Mouse (Mus musculus) gastrocnemius, postnatal 36 days (tissue): ENCODE results near the gene Oit3. TPM values are rescaled to one million over a fixed set of nuclear protein-coding genes. Genes with fewer than 3 reads are reported as not detected.
A peak's percentile ranks its signal among the peaks of the same experiment; 100 is the strongest.

ENCODE experiments used
- DNase-seq, 2 experiments: peaks; one replicate each; pipeline ENCODE4 v3.0.0; 2022
- intact Hi-C: fragments of 180-260 bp; cut with DNase I; formaldehyde crosslinking; loops from one replicate; pipeline ENCODE4 v1.15.1; 2025
- long read RNA-seq, 2 experiments: library from polyadenylated mRNA; stranded (forward); transcript quantifications; one replicate each; pipeline ENCODE4 v2.0.0; 2021
- total RNA-seq, 2 experiments: library from RNA; stranded (reverse); gene quantifications; 2 replicates each; pipeline ENCODE4 v1.2.3; 2021

Gene Oit3
- under 1 TPM; 0.12 to 0.26 TPM for total RNA-seq
- long read RNA-seq, experiment 1 = 0 reads
- long read RNA-seq, experiment 2 = 0 reads

DNA sequence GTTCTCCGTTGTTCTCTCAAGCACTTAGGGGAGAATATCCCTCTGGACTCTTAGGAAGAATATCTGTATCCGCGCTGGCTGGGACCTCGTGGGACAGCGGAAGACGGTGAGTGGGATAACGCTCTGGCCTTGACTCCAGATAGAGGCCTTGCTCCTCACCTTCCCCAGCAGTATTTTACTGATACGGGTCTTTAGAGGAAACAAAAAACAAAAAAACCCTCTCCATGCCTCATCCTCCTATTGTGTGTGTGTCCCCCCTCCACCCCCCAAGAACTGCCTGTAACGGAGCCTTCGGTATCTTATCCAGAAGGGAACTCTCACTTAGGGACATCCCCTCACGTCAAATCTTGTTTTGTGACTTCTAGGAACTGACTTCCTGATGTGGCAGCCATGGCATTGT is at the start of gene Oit3:
TSS of gene Oit3 (minus strand) at position 44 of the 400 bp plus-strand sequence.
- no peak for DNase-seq
- intact Hi-C loops = no loop called here

DNA sequence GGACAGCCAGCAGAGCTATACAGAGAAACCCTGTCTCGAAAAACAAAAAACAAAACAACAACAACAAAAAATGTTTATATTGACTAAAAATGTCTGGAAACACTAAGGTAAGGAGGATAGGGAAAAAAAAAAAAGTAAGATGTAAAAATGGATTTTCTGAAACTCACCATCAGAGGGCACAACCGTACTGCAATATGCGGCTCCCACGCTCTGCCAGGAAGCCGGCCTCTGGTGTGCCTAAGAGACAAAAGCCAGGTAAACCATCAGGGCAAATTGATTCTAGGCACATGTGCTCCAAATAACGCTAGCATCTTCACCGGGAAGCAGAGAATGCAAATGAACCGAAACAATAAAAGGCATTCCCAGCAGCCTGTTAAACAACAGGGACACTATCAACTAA is 49.3 kb upstream of the Oit3 start:
- no peak for DNase-seq
- intact Hi-C loops = loop anchor here (5.0 kb wide), 2 partner anchors 126 to 376 kb away; partner anchors contain the start of genes Gm10322 and Mcu

DNA sequence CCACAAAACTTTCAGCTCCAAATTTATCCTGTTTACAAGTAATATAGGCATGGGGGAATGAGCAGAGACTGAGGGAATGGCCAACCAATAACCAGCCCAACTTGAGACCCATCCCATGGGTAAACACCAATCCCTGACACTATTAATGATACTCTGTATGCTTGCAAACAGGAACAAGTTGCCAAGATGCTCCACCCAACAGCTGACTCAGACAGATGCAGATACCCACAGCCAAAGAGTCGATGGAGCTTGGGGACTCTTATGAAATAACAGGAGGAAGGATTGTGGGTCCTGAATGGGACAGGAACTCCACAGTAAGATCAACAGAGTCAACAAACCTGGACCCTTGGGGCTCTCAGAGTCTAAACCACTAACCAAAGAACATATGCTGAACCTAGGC is 47.8 kb upstream of the Oit3 start:
- intact Hi-C loops = no loop called here
- peak in 1 of 2 experiments; percentile 41 for DNase-seq

DNA sequence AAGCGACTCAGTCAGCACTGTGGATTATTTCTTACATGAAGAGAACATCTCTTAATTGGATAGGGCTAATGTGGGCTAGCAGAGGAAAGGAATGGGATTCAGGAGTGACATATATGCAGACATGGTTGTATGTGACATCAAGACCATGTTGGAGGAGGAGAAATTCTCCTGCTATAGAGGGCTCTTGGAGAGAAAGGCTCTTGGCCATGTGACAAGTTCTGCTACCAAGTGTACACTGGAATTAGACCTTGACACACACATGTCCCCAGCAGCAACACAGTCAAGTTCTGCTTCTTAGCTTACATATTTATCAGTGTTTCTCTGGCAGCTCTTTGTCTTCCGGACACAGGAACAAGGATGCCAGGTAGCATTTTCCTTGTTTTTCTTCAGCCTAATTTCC is 45.8 kb upstream of the Oit3 start:
- intact Hi-C loops = no loop called here
- DNase-seq = no peak

DNA sequence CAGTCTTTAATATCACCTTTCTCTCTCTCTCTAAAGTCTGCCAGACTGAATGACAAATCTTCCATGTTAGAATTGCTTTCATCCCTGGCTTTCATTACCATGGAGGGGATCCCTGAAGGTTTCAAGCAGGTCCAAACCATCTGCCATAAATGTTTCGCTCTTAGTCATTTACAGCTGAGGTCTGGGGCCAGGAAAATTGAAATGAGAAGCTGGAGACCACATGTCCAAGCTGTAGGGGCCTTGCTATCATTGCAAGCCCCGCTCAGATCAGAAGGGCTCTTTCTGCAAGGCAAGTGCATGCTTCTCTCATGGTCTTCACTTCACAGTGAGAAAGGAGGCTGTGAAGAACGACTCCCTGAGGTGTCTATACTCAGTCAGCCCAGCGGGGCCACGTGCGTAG is 42.7 kb upstream of the Oit3 start:
- intact Hi-C loops = no loop called here
- no peak for DNase-seq

DNA sequence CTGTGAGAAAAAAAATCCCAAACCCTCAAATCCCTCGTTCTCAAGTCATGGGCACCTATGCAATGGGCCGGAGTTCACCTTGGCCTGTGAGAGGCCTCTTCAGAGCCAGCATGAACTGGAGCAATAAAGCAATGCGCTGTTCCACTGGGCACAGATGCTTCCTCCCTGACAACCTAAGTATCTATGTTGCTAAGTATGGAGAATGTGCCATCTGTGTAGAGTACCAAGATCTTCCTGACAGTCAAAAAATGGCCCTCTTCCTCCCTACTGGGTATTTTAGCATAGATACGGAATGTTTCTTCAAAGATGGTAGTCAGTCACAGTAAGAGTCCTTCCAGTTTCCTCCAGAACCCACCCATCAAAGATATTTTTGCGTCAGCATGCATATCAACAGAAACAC is 39.8 kb upstream of the Oit3 start:
- no peak for DNase-seq
- intact Hi-C loops = no loop called here

DNA sequence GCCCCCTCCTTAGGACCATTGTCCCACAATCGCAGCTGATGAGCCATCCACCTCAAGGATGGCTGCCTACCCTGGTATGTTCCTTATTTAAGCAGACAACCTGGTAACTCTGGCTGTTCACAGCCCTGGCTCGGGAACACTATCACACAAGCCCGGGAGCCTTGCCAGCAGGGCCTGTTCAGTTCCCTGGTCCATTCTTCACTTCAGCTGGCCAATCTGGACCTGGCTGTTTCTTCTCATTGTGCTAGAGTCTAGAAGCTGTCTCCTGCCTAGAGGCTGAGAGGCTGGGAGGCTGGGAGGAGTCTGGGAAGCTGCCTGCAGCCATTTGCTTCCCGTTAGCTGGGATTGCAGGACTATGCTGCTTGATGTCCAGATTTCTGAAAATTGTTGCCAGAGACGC is 28.9 kb upstream of the Oit3 start:
- DNase-seq = peak; percentile 53 to 69
- intact Hi-C loops = no loop called here

DNA sequence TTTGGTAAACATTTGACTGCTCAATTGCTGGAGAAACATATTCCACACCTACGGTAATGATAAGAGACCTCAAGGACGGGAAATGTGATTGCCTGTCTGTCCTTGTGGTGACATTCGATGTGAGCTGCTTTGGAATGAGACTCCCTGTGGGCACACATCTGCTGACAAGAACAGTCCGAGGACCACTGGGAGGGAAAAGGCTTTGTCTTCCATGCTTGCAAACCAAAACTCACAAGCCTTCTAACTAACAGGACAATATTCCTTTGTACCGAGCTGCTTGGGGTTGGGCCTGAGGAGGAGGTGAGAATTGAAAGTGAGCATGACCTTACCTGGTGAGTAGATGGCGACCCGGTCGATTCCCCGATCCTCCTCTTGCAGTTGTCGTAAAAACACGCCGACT is 25.7 kb upstream of the Oit3 start:
- intact Hi-C loops = no loop called here
- DNase-seq = no peak

DNA sequence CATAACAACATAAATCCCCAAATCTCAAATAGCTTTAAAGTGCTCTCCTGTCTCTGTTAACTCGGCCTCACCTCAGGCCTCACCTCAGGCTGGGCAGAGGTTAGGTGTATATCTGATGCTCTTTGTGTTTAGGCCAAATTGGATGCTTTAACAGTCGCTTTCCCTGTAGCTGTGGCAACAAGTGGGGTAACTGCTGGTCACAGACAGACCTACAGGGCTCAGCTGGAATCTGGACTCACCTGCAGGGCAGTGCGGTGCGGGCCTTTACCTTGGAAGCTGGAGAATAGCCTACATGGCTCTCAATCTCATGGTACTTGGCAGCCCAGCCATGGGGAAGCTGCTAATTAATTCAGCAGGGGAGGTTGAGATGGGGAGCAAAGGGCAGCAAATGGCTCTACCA is 25.0 kb upstream of the Oit3 start:
- no peak for DNase-seq
- intact Hi-C loops = no loop called here

DNA sequence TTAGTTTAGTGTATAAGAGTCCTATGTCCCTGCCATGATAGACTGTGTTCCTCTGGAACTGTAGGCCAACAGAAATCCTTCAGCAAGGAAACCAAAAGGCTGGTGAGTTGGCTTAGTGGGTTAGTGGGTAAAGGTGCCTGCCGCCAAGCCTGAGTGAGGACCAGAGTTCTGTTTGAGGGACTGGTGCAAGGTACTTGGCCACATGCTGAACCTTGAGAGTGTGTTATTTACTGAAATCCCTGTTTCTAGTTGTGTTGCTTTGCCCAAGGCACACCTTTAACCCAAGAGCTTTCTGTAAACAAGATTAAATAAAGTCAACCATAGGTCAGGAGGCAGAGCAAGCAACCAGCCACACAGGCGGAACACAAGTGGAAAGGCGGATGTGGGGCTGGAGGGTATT is 24.0 kb upstream of the Oit3 start:
- intact Hi-C loops = no loop called here
- DNase-seq = no peak

DNA sequence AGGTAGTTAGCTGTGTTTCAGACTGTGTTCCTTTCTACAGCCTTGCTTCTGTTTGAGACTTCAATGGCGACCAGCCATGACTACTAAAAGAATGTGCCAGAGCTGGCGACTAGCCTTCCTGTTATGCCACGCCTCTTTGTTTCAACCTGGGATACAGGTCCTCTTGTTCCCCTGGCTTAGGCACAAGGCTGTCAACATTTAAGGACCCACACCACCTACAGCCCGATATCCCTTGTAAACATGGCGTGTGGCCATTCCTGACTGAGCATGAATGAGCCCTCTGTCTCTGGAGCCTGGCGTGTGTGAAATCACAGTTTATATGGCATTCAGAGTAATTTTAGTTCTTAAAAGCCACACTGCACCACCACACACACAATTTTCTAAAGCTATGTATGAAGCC is 20.7 kb upstream of the Oit3 start:
- no peak for DNase-seq
- intact Hi-C loops = no loop called here

DNA sequence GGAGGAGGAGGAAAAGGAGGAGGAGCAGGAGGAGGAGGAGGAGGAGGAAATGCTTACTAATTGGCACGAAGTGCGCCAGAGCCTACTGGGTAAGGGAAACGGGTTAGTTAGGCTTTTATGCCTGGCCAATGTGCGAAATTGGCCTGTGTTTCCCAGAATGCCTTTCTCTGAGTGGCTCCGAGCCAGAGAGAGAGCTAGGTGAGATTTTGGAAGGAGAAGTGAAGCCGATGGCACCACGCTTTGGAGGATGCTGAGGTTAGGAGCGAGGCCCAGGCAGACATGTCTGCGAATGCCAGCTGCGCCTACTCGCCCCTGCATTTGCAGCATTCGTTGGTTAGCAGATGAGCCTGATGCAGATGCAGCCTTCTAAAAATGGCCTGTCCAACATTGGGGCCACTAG is 18.2 kb upstream of the Oit3 start:
- no peak for DNase-seq
- intact Hi-C loops = no loop called here

DNA sequence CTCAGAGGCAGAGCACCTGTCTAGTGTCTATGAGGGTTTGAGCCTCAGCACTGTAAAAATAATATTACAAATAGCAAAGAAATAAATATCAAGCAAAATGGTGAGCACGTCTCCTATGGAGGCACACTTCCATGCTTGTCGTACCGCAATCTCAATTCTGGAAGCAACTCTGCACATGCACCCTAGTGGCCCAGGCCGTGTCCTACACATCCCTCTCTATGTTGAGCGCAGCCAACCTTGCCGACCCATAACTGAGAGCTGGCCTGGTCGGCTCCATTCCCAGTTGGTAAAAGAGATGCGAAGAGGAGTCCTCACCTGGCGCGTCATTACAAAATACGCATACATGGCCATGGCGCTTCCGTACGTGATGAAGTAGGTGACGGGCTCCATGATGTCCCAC is 13.1 kb upstream of the Oit3 start:
- DNase-seq = no peak
- intact Hi-C loops = loop anchor here (5.0 kb wide), 2 partner anchors 363 to 408 kb away; no protein-coding TSS in a partner anchor

DNA sequence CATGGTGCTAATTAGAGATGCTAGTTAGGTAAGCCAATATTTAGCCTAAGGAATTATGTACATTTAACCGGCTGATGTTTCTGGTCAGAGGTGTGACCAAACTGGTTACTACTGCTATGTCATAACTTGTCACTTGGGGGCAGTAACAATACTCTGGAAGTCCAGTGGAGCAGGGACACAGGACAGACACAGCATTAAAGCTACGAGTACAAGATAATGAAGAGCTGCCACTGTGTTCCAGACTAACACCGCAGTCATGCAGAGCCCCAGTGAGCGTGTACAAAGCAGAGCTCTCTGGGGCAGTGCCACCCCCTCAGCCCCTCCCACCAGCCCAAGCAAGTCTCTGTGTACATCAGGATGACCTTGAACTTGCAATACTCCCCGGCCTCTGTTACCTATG is 10.3 kb upstream of the Oit3 start:
- intact Hi-C loops = loop anchor here (5.0 kb wide), 2 partner anchors 365 to 410 kb away; no protein-coding TSS in a partner anchor
- no peak for DNase-seq

DNA sequence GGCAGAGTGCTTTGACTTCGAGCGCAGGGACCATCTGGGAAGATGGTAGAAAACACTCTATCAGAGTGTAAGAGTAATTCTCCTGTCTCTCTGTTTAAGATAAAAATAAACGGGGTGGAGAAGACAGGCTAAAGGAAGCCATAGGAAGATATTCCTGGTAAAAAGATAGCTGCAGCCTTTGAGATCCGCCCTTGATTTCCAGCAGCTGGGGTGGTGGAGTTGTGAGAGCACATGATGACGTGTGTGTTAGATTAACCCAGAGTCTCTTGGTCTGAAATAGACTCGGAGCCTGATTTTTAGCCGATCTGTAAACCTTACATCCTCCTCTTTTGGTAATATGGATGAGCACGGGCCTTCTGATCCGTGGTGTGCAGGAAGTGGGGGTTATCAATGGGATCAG is 6.0 kb upstream of the Oit3 start:
- intact Hi-C loops = no loop called here
- DNase-seq = no peak

DNA sequence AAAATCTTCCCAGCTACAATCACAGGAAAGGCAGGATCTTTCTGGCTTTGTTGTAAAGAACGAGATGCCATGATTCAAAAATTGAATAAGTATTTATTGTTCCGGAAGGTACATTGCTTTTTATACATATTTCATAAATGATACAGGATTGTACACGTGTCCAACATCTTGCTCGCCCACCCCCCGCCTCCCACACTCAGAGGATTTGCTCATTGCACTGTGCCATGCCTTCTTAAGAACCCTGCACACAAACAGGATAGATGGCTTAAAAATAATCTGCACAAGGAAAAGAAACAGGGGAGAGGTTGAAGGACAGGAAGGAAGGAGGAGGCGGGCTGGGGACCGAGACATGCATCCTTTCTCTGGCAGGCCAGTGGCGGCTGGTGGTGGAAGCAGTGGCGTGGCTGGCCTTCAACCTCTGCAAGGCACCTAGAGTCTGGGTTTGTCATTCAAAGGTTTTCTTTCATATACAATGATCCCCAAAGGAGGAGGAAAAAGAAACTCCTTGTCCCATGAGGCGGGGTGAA is 5.4 kb upstream of the Oit3 start:
- no peak for DNase-seq
- intact Hi-C loops = no loop called here

DNA sequence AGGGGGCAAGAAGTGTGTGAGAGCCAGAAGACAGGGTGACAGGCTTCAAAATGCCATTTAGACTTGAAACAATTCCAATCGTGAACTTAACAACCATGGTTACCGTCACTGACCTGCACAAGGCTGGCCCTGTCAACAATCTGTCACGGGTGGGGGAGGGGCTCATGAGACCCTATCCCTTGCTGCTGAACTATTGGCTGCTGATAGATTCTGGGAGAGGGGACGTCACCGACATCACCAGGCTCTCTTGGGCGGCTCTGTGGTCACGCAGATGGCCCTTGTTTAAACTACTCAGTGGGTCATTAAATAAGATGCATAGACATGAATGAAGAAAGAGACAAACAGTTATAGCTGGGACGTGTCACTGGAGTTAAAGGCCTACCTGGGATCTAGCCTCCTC is 3.1 kb upstream of the Oit3 start:
- intact Hi-C loops = no loop called here
- DNase-seq = no peak

DNA sequence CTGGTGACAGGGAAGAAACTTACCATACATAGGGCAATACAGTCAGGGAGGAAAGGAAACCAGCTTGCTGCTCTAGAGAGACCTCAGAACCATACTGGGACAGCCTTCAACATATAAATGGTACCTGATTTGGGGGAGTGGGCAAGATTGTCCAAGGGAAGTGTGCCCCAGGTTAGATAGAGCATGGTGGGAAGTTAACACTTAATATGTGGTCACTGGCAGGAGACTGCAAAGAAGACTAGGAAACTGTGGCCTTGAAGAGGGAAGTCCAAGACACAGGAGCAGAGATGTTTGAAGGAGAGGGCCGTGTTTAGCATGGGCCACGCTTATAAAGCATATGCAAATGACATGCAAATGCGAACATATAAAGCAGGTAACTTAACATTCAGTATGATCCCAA is 2.5 kb upstream of the Oit3 start:
- intact Hi-C loops = no loop called here
- no peak for DNase-seq

DNA sequence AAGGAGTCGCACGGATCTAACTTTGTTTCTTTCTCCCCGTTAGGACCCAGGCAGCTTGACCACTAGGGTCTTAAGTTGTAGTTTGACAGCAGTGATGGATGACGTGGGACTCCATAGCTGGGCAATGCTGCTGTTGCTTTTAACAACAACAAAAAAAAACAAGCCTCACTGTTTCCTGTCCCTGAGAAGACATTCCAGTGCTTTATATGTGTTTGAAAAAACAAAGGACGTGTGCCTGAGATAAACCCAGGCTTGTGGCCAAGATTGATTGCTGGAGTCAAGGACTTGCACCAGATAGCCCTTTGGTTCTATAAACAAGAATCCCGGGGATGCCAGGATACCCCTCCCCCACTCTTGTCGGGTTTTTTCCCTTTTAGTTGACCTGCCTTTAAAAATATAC is 1.6 kb upstream of the Oit3 start:
- DNase-seq = no peak
- intact Hi-C loops = no loop called here

DNA sequence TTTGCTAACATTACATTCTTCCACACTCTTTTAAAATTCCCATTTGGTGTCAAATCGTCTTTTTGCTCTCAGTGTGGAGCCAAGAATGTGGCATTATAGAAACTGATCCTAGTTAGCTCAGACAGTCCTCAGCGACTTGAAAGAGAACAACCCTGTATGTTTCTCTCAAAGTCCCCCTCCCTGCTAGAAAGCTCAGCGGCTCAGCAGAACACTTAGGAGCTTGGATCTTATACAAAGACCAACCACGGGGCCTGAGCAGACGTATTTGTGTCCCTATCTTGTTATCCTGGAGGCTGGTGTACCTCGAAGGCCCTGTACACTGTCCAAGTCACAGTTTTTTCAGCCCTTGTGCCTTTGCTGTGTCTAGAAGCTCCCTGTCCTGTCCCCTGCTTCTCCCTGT is 1.4 kb downstream of the Oit3 start:
- intact Hi-C loops = no loop called here
- DNase-seq = no peak

DNA sequence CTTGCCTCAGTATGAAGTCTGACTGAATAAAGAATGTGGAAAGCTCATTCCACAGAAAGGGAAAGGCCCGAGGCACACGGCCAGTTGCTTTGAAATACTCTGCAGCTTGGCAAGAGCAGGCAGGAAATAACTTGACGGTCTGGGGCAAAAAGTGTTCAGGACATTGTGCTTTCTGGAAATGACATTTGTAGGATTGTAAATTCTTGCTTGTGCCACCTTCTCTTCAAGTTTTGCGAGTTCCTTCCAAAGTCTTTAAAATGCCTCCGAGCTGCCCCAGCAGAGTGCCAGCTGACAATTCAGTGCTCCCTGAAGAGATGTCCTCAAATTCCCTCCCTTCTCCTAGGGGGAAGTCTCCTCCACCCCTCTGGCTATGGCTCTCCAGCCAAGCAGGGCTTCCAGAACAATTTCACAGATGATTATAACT is 2.1 kb downstream of the Oit3 start:
- intact Hi-C loops = no loop called here
- peak; percentile 51 to 74 for DNase-seq

DNA sequence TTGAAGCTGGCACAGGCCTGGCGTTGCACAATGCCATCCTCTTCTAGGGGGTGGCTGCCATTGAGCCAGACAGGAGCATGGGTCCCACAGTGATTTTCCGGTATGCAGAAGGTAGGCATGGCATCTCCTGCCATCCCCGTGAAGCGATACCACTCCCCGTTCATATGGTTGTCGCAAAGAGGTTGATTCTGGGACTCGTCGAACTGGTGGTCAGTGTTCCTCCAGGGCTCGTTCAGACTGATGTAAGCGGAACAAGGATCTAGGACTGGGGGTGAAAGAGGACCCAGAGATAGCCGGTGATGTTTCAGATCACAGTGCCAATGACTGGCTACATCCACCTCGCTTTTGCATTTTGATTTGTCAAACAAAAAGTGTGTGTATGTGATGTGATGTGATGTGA is 2.9 kb downstream of the Oit3 start:
- no peak for DNase-seq
- intact Hi-C loops = no loop called here

DNA sequence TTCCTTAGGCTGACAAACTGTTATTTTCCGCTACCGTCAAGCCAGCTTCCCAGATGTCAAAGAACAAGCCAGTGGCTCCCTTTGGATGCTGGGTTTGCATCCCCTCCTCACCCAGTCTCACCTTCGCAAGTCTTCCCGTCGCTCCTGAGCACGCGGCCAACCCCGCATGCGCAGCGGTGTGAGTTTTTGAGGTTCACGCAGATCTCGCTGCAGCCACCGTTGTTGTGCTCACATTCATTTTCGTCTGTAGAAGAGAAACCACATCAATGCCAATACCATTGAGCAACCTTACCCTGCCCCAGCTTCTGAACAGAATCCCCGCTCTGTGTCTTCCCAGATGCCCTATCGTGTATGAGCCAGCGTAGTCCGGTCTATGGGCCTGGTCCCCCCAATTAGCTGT is 5.8 kb downstream of the Oit3 start:
- no peak for DNase-seq
- intact Hi-C loops = no loop called here
